Mouse (Mus musculus): ENCODE data around the gene Spata25.

DNA sequence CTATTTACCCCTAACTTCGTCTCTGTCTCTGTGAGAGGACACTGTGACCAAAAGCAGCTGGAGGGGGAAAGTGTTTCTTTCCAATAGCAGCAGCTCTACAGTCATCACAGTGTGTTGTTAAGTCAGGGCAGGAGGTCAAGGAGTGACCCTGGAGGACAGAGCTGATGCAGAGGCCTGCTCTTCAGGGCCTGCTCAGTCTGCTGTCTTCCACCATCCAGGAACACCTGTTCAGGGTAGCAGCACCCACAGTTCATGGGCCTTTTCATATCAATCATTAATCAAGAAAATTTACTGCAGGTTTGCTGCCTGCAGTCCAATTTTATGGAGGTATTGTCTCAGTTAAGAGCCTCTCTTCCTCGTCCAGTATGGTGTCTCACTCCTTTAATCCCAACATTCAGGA lies 14.8 kb downstream of the Spata25 start:
- TF ChIP-seq CTCF (IDR thresholded peaks at IDR 0.05; ENCODE audit: extremely low read depth, insufficient read depth, insufficient read length, insufficient replicate concordance) (no peak), POLR2A (IDR thresholded peaks at IDR 0.05; ENCODE audit: low read depth, low read length) (no peak)

Data from spleen, adult 2 months (tissue).